Mouse (Mus musculus) heart, embryonic 10.5 days (tissue): ENCODE measurements around the gene Ppif. TPM values are rescaled to one million over a fixed set of nuclear protein-coding genes. Genes with fewer than 3 reads are reported as not detected.

ENCODE experiments used
- DNase-seq: peaks from one replicate; pipeline ENCODE4 v3.0.0-alpha.2; 2017; ENCODE audit warnings: low spot score
- H3K27ac ChIP-seq: fragments of 300-500 bp; sonication (generic); 2 replicates; pipeline ENCODE4 v1.5.1; 2016; ENCODE audit warnings: mild to moderate bottlenecking
- H3K27me3 ChIP-seq: fragments of 300-500 bp; sonication (generic); 2 replicates; pipeline ENCODE4 v1.6.1; 2016; ENCODE audit warnings: mild to moderate bottlenecking; ENCODE audit not compliant: poor library complexity, insufficient read depth, severe bottlenecking
- H3K36me3 ChIP-seq: fragments of 300-500 bp; sonication (generic); 2 replicates; pipeline ENCODE4 v1.6.1; 2016; ENCODE audit warnings: mild to moderate bottlenecking, moderate library complexity
- H3K4me1 ChIP-seq: fragments of 300-500 bp; sonication (generic); 2 replicates; pipeline ENCODE4 v1.6.1; 2016; ENCODE audit warnings: mild to moderate bottlenecking
- H3K4me3 ChIP-seq: fragments of 300-500 bp; sonication (generic); 2 replicates; pipeline ENCODE4 v1.5.1; 2016; ENCODE audit warnings: mild to moderate bottlenecking, moderate library complexity
- H3K9me3 ChIP-seq: fragments of 300-500 bp; sonication (generic); 2 replicates; pipeline ENCODE4 v1.6.1; 2016; ENCODE audit warnings: mild to moderate bottlenecking, moderate library complexity
- WGBS: fragments of 180-500 bp; shearing (Covaris S2); methylation state at CpG from one replicate; pipeline ENCODE4 v1.1.7; 2016; 5-methylcytosine and 5-hydroxymethylcytosine counted together
- polyA plus RNA-seq: library from polyadenylated mRNA; unstranded; fragments of >200 nt; fragmentation: Nextera tagmentation; extraction: Ambion mirVana; gene quantifications from 2 replicates; pipeline ENCODE4 v1.2.1, GENCODE M21; 2016

Ppif gene
- polyA plus RNA-seq, 1 experiment from 2014 or later = 65.7 TPM

DNA sequence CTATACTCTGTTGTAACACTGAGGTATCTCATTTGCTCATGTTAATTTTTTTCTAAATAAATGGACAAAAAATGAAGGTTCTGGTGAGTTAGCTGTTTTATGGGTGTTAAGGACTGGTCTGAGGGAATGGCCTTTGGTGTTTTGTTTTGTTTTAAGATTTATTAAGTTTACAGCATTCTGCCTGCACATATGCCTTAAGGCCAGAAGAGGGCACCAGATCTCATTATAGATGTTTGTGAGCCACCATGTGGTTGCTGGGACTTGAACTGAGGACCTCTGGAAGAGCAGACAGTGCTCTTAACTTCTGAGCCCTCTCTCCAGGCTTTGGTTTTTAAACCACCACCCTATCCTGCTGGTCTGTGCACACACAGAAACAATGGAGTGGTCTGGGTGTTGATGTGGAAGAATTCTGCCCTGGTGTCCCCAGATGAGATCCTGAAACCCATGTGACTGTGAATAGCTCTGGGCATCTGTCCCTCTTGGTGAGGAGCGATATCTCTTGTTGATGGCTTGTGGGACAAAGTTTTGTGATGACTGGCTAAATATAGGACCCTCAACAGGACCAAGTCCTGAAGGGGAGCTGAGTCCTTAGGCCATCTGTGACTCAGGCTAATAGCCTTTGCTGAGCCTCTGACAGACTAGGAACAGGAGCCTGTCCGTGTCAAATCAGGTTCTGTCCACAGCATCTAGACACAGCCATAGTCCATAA lies 27.1 kb upstream of the Ppif start:
- Histone ChIP-seq H3K27ac (peak overlapping the region; percentile 69; the same call in 1 of the 2 replicates), H3K4me3 (no peak overlapping the region), H3K4me1 (peaks cover 32% of the 10 kb centered on the region), H3K9me3 (no peaks in the 10 kb centered on the region), H3K36me3 (peaks cover 45% of the 10 kb centered on the region), H3K27me3 (no peaks in the 10 kb centered on the region)
- WGBS = 39% methylated on average over 2 of the region's 2 CpGs
- no peak for DNase-seq

DNA sequence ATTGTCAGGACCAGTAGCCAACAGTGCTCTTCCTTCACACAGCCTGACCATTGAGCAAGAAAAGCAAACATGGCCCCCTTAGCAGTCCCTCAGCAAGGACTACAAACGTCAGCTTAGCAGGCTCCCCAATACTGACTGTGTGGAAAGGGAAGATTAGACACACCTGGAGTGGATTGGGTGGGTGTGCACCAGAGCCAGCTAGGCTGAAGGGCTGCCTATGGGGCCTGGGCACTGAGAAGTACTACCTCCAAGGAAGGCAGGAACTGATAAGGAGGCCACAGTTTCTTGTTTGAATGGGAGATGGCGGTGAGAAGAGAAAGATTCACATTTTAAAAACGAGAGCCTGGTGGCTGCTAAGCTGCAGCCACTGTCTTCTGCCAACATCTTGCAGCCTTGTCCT lies 26.4 kb upstream of the Ppif start:
- H3K27me3 ChIP-seq = no peaks in the 10 kb centered on the region
- peak overlapping the region; percentile 69 for H3K27ac ChIP-seq
- DNase-seq = no peak
- no peaks in the 10 kb centered on the region for H3K9me3 ChIP-seq
- peaks cover 32% of the 10 kb centered on the region for H3K4me1 ChIP-seq
- 51% methylated on average over 3 of the region's 3 CpGs for WGBS
- H3K36me3 ChIP-seq = peaks cover 37% of the 10 kb centered on the region
- H3K4me3 ChIP-seq = no peak overlapping the region

DNA sequence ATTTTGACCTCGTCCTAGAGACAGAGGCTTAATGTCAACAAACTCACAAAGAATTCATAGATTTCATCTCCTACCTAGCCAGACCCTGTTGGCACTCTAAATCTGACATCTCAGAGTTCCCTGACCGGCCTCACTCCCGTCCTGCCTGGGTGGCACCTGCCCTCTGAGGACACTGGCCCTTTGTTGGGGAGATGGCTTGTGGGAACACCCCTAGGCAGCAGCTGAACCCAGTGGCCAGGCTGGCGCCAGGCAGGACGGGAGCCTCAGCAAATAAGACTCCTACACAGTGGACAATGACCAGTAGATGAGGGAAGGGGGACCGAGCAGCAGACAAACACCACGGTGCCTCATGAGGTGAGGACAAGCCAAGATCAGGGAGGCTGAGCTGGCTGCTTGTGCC lies 14.3 kb upstream of the Ppif start:
- DNase-seq = no peak
- H3K27me3 ChIP-seq = no peaks in the 10 kb centered on the region
- no peaks in the 10 kb centered on the region for H3K36me3 ChIP-seq
- H3K4me1 ChIP-seq = peaks cover 20% of the 10 kb centered on the region
- WGBS = 62% methylated on average over 7 of the region's 7 CpGs
- no peak overlapping the region for H3K4me3 ChIP-seq
- H3K9me3 ChIP-seq = no peaks in the 10 kb centered on the region
- H3K27ac ChIP-seq = 0 out of 2 replicates have a peak overlapping the region, but pooled peaks have one; percentile 16

DNA sequence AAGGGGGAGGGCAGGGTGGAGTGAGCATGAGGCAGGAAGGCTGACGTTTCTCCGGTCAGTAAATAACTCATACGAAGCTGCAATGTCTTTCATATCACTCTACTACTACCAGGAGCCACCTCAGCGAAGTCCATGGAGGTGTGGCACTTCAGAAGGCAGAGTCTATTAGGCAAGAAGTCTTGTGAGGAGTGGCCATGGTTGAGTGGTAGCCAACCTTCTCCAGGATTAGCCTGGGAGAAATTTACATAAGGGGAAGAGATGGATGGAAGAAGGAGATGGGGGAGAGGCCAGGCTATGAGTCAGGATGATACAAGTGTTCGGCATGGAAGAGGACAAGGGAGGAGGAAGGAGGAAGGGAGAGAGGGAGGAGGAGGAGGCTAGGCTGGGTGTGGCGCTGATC lies 11.9 kb upstream of the Ppif start:
- Histone ChIP-seq H3K4me1 (peaks cover 34% of the 10 kb centered on the region), H3K36me3 (no peaks in the 10 kb centered on the region), H3K9me3 (no peaks in the 10 kb centered on the region), H3K27me3 (no peaks in the 10 kb centered on the region), H3K4me3 (no peak overlapping the region), H3K27ac (no peak overlapping the region)
- no peak for DNase-seq
- WGBS = 73% methylated on average over 6 of the region's 6 CpGs

DNA sequence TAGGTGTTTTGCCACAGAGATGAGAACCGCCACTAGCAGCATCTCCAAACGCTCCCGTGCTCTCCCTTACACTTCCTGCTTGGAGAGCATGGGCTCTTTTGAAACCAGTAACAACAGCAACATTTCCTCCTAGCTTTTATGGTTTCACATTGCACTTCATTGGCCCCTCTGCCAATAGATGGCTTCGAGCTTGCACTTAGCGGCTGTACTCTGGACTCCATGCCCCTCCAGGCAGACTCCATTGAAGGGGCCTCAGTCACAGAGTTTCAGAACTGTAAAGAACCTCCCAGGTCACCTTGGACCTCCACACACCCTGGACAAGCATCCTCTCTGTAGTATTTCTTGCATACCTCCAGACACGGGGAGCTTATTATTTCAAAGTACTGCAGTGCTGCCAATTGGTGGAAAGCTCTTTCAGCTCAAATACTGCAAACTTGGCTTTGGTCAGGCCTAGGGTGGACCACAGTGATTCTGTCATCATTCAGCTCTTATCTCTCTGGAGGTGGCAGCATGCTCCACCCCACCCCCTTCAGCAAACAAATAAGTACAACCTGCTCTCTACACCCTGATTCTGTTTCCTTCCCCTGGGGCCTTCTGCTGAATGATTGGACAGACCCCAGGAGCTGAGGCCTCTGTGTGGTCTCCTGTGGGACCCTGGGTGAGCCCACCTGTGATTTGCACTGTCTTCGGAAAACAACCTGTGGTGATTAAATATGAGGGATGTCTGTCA lies 7.6 kb upstream of the Ppif start:
- no peak for DNase-seq
- no peaks in the 10 kb centered on the region for H3K9me3 ChIP-seq
- no peak overlapping the region for H3K4me3 ChIP-seq
- H3K27ac ChIP-seq = peak overlapping the region; percentile 84
- WGBS = 69% methylated on average over 7 of the region's 7 CpGs
- H3K36me3 ChIP-seq = no peaks in the 10 kb centered on the region
- H3K4me1 ChIP-seq = peaks cover 41% of the 10 kb centered on the region
- H3K27me3 ChIP-seq = no peaks in the 10 kb centered on the region

DNA sequence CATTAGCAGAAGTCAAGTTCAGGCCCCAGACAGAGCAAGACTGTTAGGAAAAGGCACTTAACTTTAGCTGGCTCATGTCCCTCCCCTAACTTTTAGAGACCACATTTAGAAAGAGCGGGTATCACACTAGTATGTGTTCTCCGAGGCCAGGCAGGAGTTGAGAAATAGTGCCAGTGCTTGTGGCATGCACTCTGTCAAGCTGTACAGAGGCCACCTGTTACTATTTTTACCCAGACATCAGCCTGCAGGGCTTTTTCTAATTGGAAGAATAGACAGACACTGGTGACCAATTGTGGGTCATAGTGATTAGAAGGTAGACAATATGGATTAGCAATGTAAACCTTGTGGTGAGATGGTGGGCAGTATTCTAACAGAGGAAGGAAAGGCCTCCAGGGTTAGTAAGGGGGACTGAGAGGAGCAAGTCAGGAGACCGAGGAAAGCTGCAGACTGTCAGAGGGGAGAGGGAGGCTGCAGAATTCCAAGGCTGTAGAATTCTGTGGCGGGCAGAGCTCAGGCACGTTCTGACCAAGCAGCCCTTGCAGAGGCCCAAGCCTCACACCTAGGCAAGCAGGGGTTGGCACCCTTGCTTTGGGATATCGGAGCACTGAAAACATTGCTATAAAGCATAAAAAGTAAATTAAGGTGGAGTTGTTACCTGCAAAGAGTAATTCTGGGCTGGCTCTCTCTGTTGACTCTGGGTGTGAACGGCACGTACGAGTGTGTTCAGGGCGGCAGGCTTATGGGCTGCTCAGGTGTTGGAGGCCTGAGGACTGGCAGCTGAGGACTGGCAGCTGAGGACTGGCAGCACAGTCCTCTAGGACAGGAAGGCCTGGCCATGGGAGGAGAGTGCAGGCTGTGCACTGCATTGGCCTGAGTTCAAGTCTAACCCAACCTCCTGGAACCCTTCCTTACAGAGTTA lies 6.7 kb upstream of the Ppif start:
- WGBS = 59% methylated on average over 10 of the region's 10 CpGs
- H3K4me3 ChIP-seq = no peak overlapping the region
- no peaks in the 10 kb centered on the region for H3K36me3 ChIP-seq
- no peaks in the 10 kb centered on the region for H3K9me3 ChIP-seq
- H3K4me1 ChIP-seq = peaks cover 38% of the 10 kb centered on the region
- H3K27ac ChIP-seq = peak overlapping the region; percentile 84
- DNase-seq = no peak
- H3K27me3 ChIP-seq = no peaks in the 10 kb centered on the region

DNA sequence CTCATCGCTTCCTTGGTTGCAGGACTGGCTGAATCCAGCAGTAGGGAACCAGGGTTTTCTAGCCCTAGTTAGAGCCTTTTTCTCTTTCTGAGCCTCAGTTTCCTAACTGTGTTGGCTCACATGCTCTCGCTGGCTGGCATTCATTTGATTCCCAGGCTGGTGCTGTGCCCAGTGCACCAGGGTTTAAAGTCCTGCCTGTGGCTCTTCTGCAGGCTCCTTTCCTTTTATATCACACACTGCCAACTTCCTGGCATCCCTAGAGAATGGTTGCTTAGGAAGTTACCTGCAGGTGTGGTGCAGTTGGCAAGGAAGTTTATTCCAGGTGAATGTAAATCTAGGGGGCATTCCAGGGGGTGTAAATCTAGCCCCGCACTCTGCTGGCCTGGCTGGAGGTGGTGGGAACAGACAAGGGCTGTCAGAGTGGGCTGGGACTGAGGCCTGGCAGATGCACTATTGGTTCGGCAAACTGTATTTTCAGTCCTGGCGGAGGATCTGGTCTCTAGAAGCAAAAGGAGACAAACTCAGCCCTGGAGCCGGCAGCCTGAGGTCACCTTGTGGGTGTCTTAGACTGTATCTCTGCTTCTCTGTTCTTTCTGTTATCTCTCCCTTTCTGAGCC lies 575 bp upstream of the Ppif start:
- peak overlapping the region; percentile 86 for H3K4me3 ChIP-seq
- H3K4me1 ChIP-seq = peaks cover 40% of the 10 kb centered on the region
- H3K27me3 ChIP-seq = no peaks in the 10 kb centered on the region
- H3K36me3 ChIP-seq = peaks cover 31% of the 10 kb centered on the region
- peak overlapping the region; percentile 95 for H3K27ac ChIP-seq
- no peak for DNase-seq
- WGBS = 60% methylated on average over 6 of the region's 6 CpGs
- H3K9me3 ChIP-seq = no peaks in the 10 kb centered on the region

DNA sequence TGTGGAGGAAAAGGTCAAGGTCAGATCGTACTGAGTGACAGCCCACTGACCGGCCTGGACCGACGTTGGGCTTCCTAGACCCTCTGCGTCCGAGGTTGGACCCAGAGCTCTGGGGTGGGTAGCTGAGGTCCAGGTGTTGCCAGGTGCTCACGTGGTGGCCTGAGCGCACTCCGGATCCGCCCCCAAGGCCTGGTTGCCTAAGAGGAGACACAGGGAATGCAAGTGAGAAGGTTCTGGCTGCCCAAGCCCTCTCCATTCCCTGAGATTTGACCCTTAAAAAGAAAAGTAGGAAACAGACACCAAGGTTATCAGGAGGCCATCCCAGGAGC lies 579 bp downstream of the Ppif start:
- Histone ChIP-seq H3K4me1 (peaks cover 36% of the 10 kb centered on the region), H3K4me3 (peak overlapping the region; percentile 86), H3K27ac (peak overlapping the region; percentile 95), H3K27me3 (no peaks in the 10 kb centered on the region), H3K36me3 (peaks cover 42% of the 10 kb centered on the region), H3K9me3 (no peaks in the 10 kb centered on the region)
- 2% methylated on average over 10 of the region's 10 CpGs for whole genome bisulfite sequencing
- DNase-seq = no peak

DNA sequence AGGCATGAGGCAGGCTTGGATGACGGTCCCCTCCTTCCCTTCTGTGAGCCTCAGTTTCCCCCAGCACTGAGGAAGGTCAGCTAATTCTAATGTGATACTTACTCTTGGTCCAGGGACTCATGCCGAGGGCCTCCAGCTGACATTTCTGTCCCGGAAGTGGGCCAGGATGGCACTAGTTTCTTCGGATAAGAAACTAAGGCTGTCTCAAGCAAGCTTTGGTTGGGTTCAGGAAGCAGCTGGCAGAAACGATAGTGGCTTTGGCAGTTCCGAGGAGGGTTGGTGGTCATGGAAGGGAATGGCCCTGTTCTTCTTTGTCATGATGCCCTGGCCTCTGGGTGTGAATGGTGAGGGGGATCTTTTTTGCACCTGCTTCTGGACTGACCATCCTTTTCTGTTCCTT lies 1.1 kb downstream of the Ppif start:
- H3K36me3 ChIP-seq = peaks cover 48% of the 10 kb centered on the region
- H3K4me3 ChIP-seq = peak overlapping the region; percentile 86
- H3K27me3 ChIP-seq = no peaks in the 10 kb centered on the region
- WGBS = 54% methylated on average over 6 of the region's 6 CpGs
- H3K27ac ChIP-seq = peak overlapping the region; percentile 95; the same call in 1 of the 2 replicates
- peaks cover 36% of the 10 kb centered on the region for H3K4me1 ChIP-seq
- no peaks in the 10 kb centered on the region for H3K9me3 ChIP-seq
- DNase-seq = no peak

DNA sequence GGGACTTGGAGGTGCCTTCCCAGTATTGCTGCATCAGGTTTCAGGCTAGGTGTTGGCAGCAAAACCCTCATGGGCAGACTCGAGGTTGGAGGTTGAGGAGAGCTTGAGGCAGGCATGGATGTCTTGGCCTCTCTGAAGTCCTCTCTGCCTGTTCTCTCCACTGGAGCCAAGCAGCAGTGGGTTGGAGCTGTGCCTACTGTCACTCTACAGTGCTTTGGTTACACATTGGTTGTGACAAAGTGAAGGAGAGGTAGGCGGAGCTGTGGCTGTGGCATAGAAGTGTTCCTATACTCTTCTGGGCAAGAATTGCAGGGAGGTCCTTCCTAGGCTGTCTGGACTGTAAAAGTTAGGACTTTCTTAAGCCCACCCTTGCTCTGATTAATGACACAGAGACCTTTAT lies 2.4 kb downstream of the Ppif start:
- no peaks in the 10 kb centered on the region for H3K27me3 ChIP-seq
- H3K27ac ChIP-seq = no peak overlapping the region
- WGBS = 71% methylated on average over 2 of the region's 2 CpGs
- peaks cover 56% of the 10 kb centered on the region for H3K36me3 ChIP-seq
- no peak overlapping the region for H3K4me3 ChIP-seq
- H3K4me1 ChIP-seq = peaks cover 36% of the 10 kb centered on the region
- no peak for DNase-seq
- H3K9me3 ChIP-seq = no peaks in the 10 kb centered on the region

DNA sequence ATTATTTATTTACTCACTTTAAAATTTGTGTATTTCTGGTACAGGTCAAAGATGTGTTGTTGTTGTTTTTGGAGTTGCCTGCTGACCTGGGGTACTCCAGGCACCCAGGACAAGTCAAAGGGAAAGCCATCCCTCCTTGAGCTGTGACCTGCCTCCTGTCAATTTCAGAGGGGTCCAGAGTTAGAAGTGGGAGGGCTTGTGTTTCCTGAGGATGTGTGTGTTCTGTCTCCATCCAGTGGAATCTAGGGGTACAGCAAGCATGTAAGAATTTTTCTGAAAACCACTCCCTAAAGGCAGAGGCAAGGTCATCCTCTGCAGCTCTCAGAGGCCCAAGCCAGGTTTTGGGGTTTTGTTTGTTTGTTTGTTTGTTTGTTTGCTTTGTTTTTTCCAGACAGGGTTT lies 8.0 kb downstream of the Ppif start:
- Histone ChIP-seq H3K27me3 (no peaks in the 10 kb centered on the region), H3K27ac (no peak overlapping the region), H3K9me3 (no peaks in the 10 kb centered on the region), H3K4me3 (no peak overlapping the region), H3K36me3 (peaks cover 39% of the 10 kb centered on the region), H3K4me1 (peaks cover 7% of the 10 kb centered on the region; the same call in 1 of the 2 replicates)
- DNase-seq = no peak

DNA sequence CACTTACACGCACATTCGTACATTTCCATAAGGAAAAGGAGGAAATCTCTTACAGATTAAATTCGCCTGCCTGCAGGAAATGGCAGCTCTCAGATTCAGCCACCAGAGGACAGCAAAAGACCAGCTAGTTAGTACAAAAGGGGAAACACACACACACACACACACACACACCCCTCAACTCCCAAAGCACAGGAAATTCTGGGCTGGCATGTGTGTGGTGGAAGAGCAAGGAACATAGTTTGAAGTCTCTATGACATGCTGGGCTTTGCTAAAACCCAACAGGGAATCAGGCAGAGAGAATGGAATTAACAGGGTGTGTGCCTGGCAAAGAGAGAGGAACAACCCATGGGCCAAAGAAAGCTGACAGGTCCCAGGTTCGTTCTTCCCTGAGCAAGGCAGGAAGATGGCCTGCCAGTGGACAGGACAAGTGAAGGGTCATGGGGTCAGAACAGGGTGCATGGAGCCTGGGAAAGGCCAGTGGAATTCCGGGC lies 13.8 kb downstream of the Ppif start:
- Histone ChIP-seq H3K36me3 (no peaks in the 10 kb centered on the region), H3K4me1 (peaks cover 50% of the 10 kb centered on the region), H3K27ac (peak overlapping the region; percentile 86; the same call in 1 of the 2 replicates), H3K27me3 (no peaks in the 10 kb centered on the region), H3K9me3 (no peaks in the 10 kb centered on the region), H3K4me3 (no peak overlapping the region)
- no peak for DNase-seq
- 44% methylated on average over 5 of the region's 5 CpGs for WGBS
